Mouse (Mus musculus) heart, postnatal 0 days (tissue): Measurements from ENCODE around the gene Topbp1. TPM values are rescaled to one million over a fixed set of nuclear protein-coding genes. Genes with fewer than 3 reads are reported as not detected.
A peak's percentile ranks its signal among the peaks of the same experiment; 100 is the strongest.

ENCODE experiments used
- ATAC-seq: fragments of 200-750 bp; cut with Nextera tagmentation; 2 replicates; pipeline ENCODE4 v1.8.0; 2017; ENCODE audit warnings: low read depth, moderate number of reproducible peaks, moderate library complexity; ENCODE audit not compliant: insufficient read depth
- DNase-seq: peaks from one replicate; pipeline ENCODE4 v3.0.0-alpha.2; 2016; ENCODE audit warnings: low spot score
- H3K27ac ChIP-seq: fragments of 300-500 bp; sonication (generic); 2 replicates; pipeline ENCODE4 v1.5.1; 2014; ENCODE audit warnings: low read depth, mild to moderate bottlenecking
- H3K27me3 ChIP-seq: fragments of 300-500 bp; sonication (generic); 2 replicates; pipeline ENCODE4 v1.6.1; 2014; ENCODE audit warnings: low read length, mixed read lengths; ENCODE audit not compliant: control insufficient read depth, insufficient read depth
- H3K36me3 ChIP-seq: fragments of 300-500 bp; sonication (generic); replicated peaks from 2 replicates; pipeline ENCODE4 v1.6.1; 2014; ENCODE audit warnings: low read length, mixed read lengths; ENCODE audit not compliant: control insufficient read depth, insufficient read depth
- H3K4me1 ChIP-seq: fragments of 300-500 bp; sonication (generic); 2 replicates; pipeline ENCODE4 v1.6.1; 2014; ENCODE audit warnings: antibody characterized with exemption; ENCODE audit not compliant: control insufficient read depth, insufficient read depth
- H3K4me2 ChIP-seq: fragments of 300-500 bp; sonication (generic); 2 replicates; pipeline ENCODE4 v1.6.1; 2014; ENCODE audit warnings: low read depth, mild to moderate bottlenecking, low read length, moderate library complexity
- H3K4me3 ChIP-seq: fragments of 300-500 bp; sonication (generic); 2 replicates; pipeline ENCODE4 v1.5.1; 2014; ENCODE audit warnings: low read depth, low read length
- H3K9ac ChIP-seq: fragments of 300-500 bp; sonication (generic); replicated peaks from 2 replicates; pipeline ENCODE4 v1.6.1; 2014; ENCODE audit warnings: low read depth, low read length, mixed read lengths
- H3K9me3 ChIP-seq: fragments of 300-500 bp; sonication (generic); replicated peaks from 2 replicates; pipeline ENCODE4 v1.6.1; 2016; ENCODE audit warnings: low read length; ENCODE audit not compliant: control insufficient read depth
- CTCF ChIP-seq: IDR thresholded peaks from 2 replicates; pipeline ENCODE4 v1.5.1; 2016; ENCODE audit warnings: antibody characterized with exemption, control low read depth, low read depth
- EP300 ChIP-seq: IDR thresholded peaks from 2 replicates; pipeline ENCODE4 v1.6.1; 2016; ENCODE audit warnings: antibody characterized with exemption, low read depth
- WGBS: fragments of 180-500 bp; shearing (Covaris S2); extraction: QIAGEN DNeasy Blood & Tissue Kit; methylation state at CpG from one replicate; pipeline ENCODE4 v1.1.7; 2014; 5-methylcytosine and 5-hydroxymethylcytosine counted together
- polyA plus RNA-seq: library from polyadenylated mRNA; unstranded; fragments of >200 nt; fragmentation: Nextera tagmentation; extraction: Ambion mirVana; gene quantifications from 2 replicates; pipeline ENCODE4 v1.2.1, GENCODE M21; 2015
- total RNA-seq: library from RNA; depleted of rRNA; stranded (reverse); fragments of >200 nt; gene quantifications from 2 replicates; pipeline ENCODE4 v1.2.3, GENCODE M21; 2014; ENCODE audit warnings: low replicate concordance

Gene Topbp1
- total and polyA plus RNA-seq, 2 experiments from 2014 or later: 14.2 to 33.9 TPM

GRCm38 (mm10) chr9:103383576-103383975 is 78.6 kb downstream of the Topbp1 start:
- no peaks in the 10 kb centered on the region for H3K27me3 ChIP-seq
- DNase-seq (no peak), ATAC-seq (no peak)
- no peaks in the 10 kb centered on the region for H3K9me3 ChIP-seq
- TF ChIP-seq EP300: no peak
- no peak for TF ChIP-seq CTCF
- no peak overlapping the region for H3K4me2 ChIP-seq
- no peak overlapping the region for H3K27ac ChIP-seq
- H3K4me1 ChIP-seq: 0 out of 2 replicates have a peak, but pooled peaks cover 2% of the 10 kb centered on the region
- H3K4me3 ChIP-seq: no peak overlapping the region
- no peak overlapping the region for H3K9ac ChIP-seq
- H3K36me3 ChIP-seq: no peaks in the 10 kb centered on the region
- WGBS: 97% methylated on average over 1 of the region's 1 CpGs

- no peak overlapping the region for H3K9ac ChIP-seq
- TF ChIP-seq CTCF (no peak), EP300 (no peak)
- no peak overlapping the region for H3K4me2 ChIP-seq
- H3K36me3 ChIP-seq: no peaks in the 10 kb centered on the region
- 71% methylated on average over 4 of the region's 4 CpGs for WGBS
- no peak overlapping the region for H3K27ac ChIP-seq
- H3K4me1 ChIP-seq: 0 out of 2 replicates have a peak, but pooled peaks cover 2% of the 10 kb centered on the region
- DNase-seq (no peak), ATAC-seq (no peak)
- H3K27me3 ChIP-seq: no peaks in the 10 kb centered on the region
- no peaks in the 10 kb centered on the region for H3K9me3 ChIP-seq
- no peak overlapping the region for H3K4me3 ChIP-seq
Observed at GRCm38 (mm10) chr9:103384141-103384796, 79.3 kb downstream of the Topbp1 start.

GRCm38 (mm10) chr9:103385600-103385999 is 80.6 kb downstream of the Topbp1 start:
- Histone ChIP-seq H3K27me3 (no peaks in the 10 kb centered on the region), H3K4me1 (peaks cover 7% of the 10 kb centered on the region; the same call in 1 of the 2 replicates), H3K4me2 (no peak overlapping the region), H3K9ac (no peak overlapping the region), H3K27ac (no peak overlapping the region), H3K9me3 (no peaks in the 10 kb centered on the region), H3K36me3 (no peaks in the 10 kb centered on the region), H3K4me3 (no peak overlapping the region)
- TF ChIP-seq CTCF (no peak), EP300 (no peak)
- 69% methylated on average over 1 of the region's 1 CpGs for WGBS
- ATAC-seq (no peak), DNase-seq (no peak)

- Histone ChIP-seq H3K4me2 (no peak overlapping the region), H3K4me3 (no peak overlapping the region), H3K27ac (no peak overlapping the region), H3K36me3 (no peaks in the 10 kb centered on the region), H3K27me3 (no peaks in the 10 kb centered on the region), H3K9me3 (no peaks in the 10 kb centered on the region), H3K4me1 (peaks cover 7% of the 10 kb centered on the region; the same call in 1 of the 2 replicates), H3K9ac (no peak overlapping the region)
- TF ChIP-seq CTCF (no peak), EP300 (no peak)
- no peak for ATAC-seq
- WGBS: 73% methylated on average over 5 of the region's 5 CpGs
- DNase-seq: no peak
Observed at GRCm38 (mm10) chr9:103386573-103386972, 81.6 kb downstream of the Topbp1 start.

- Histone ChIP-seq H3K9ac (no peak overlapping the region), H3K4me2 (no peak overlapping the region), H3K27me3 (no peaks in the 10 kb centered on the region), H3K9me3 (no peaks in the 10 kb centered on the region), H3K4me1 (peaks cover 7% of the 10 kb centered on the region; the same call in 1 of the 2 replicates), H3K4me3 (no peak overlapping the region), H3K36me3 (no peaks in the 10 kb centered on the region), H3K27ac (no peak overlapping the region)
- ATAC-seq (0 out of 2 replicates have a peak, but pooled peaks have one; percentile 20), DNase-seq (no peak)
- 70% methylated on average over 10 of the region's 10 CpGs for WGBS
- TF ChIP-seq CTCF (no peak), EP300 (no peak)
Observed at GRCm38 (mm10) chr9:103387011-103387653, 82.1 kb downstream of the Topbp1 start.
